Mouse (Mus musculus): Measurements from ENCODE around the gene Slc24a4. TPM values are rescaled to one million over a fixed set of nuclear protein-coding genes. Genes with fewer than 3 reads are reported as not detected.
A peak's percentile ranks its signal among the peaks of the same experiment; 100 is the strongest.

Gene Slc24a4
- total and polyA plus RNA-seq, 3 experiments, result 0.23 to 0.69 (median 0.34) TPM

- H3K27ac ChIP-seq (ENCODE audit: insufficient read depth, low read depth), result no peak overlapping the region
- dilution Hi-C loops (cut with MboI; ENCODE audit: extremely low pct_ligation_motif_present, extremely low pct_unique_long_range_greater_than_20kb, low sequenced_read_pairs) (no loop called here), in situ Hi-C loops (cut with MboI; ENCODE audit: low pct_ligation_motif_present, low pct_unique_long_range_greater_than_20kb, low sequenced_read_pairs) (no loop called here)
- no peaks in the 10 kb centered on the region for H3K9me3 ChIP-seq (replicated peaks; ENCODE audit: low read length)
- no peaks in the 10 kb centered on the region for H3K79me2 ChIP-seq (replicated peaks; ENCODE audit: control insufficient read depth, extremely low read depth, insufficient read depth, poor library complexity, severe bottlenecking)
- H3K27me3 ChIP-seq (replicated peaks), result no peaks in the 10 kb centered on the region
- no peak overlapping the region for H3K4me2 ChIP-seq (ENCODE audit: insufficient read depth, low read depth, poor library complexity, severe bottlenecking)
- no peak overlapping the region for H3K9ac ChIP-seq (ENCODE audit: insufficient read depth, low read depth)
- H3K36me3 ChIP-seq (replicated peaks in 1 of 2; ENCODE audit: control insufficient read depth in 1 of 2, insufficient read depth in 1 of 2, low read length in 1 of 2), result no peaks in the 10 kb centered on the region
- peak; percentile 62 for DNase-seq (ENCODE audit: extremely low read depth)
- peaks cover 12 to 23% of the 10 kb centered on the region in 2 experiments for H3K4me1 ChIP-seq (ENCODE audit: control insufficient read depth in 1 of 2, insufficient read depth in 2 of 2)
- H3K4me3 ChIP-seq (replicated peaks in 1 of 3; ENCODE audit: low read depth in 2 of 3, low read length in 2 of 3, poor library complexity in 1 of 3), result no peak overlapping the region
- 0 out of 2 replicates have a peak, but pooled peaks have one; percentile 32 for TF ChIP-seq NRF1 (IDR thresholded peaks at IDR 0.05; ENCODE audit: low read depth, low read length)
- TF ChIP-seq MEF2A (IDR thresholded peaks at IDR 0.05; ENCODE audit: borderline replicate concordance, low read depth, low read length), result no peak
- TF ChIP-seq PAX5 (IDR thresholded peaks at IDR 0.05; ENCODE audit: low read length), result no peak
- no peak for TF ChIP-seq HCFC1 (IDR thresholded peaks at IDR 0.05; ENCODE audit: low read depth, low read length)
- TF ChIP-seq SIN3A (IDR thresholded peaks at IDR 0.05; ENCODE audit: low read length), result 0 out of 2 replicates have a peak, but pooled peaks have one; percentile 31
- TF ChIP-seq MXI1 (IDR thresholded peaks at IDR 0.05; ENCODE audit: low read depth, low read length), result peak; percentile 69; the same call in 1 of the 2 replicates
- TF ChIP-seq GABPA (IDR thresholded peaks at IDR 0.05; ENCODE audit: insufficient replicate concordance, low read depth, low read length), result no peak
- peak; percentile 82 for TF ChIP-seq MAX (IDR thresholded peaks at IDR 0.05; ENCODE audit: low read length)
- no peak for TF ChIP-seq UBTF (IDR thresholded peaks at IDR 0.05; ENCODE audit: low read depth, low read length)
- TF ChIP-seq TCF12 (IDR thresholded peaks at IDR 0.05; ENCODE audit: low read depth, low read length), result peak; percentile 74; the same call in 1 of the 2 replicates
- TF ChIP-seq MAZ (IDR thresholded peaks at IDR 0.05; ENCODE audit: low read depth, low read length), result no peak
- TF ChIP-seq RAD21 (IDR thresholded peaks at IDR 0.05; ENCODE audit: low read depth, low read length), result no peak
- TF ChIP-seq ZC3H11A (IDR thresholded peaks at IDR 0.05; ENCODE audit: low read depth, low read length), result no peak
- no peak for TF ChIP-seq CHD1 (IDR thresholded peaks at IDR 0.05; ENCODE audit: low read depth, low read length)
- TF ChIP-seq SMC3 (IDR thresholded peaks at IDR 0.05; ENCODE audit: low read depth, low read length), result no peak; the same call in 1 of the 2 replicates
- no peak for TF ChIP-seq IRF4 (IDR thresholded peaks at IDR 0.05; ENCODE audit: low read depth, low read length)
- no peak for TF ChIP-seq ZNF384 (IDR thresholded peaks at IDR 0.05; ENCODE audit: low read depth, low read length)
- no peak for TF ChIP-seq JUN (IDR thresholded peaks at IDR 0.05; ENCODE audit: insufficient read depth, low read depth, low read length)
- TF ChIP-seq KAT2A (IDR thresholded peaks at IDR 0.05; ENCODE audit: insufficient replicate concordance, low read length), result no peak
- TF ChIP-seq USF1 (IDR thresholded peaks at IDR 0.05; ENCODE audit: low read depth, low read length), result peak; percentile 17; the same call in 1 of the 2 replicates
- no peak for TF ChIP-seq USF2 (conservative IDR thresholded peaks at IDR 0.05; ENCODE audit: low read depth, low read length)
- no peak; the same call in 1 of the 2 replicates for TF ChIP-seq POLR2A (IDR thresholded peaks at IDR 0.05; ENCODE audit: low read depth, low read length)
- no peak for TF ChIP-seq ZMIZ1 (IDR thresholded peaks at IDR 0.05; ENCODE audit: low read depth, low read length)
- no peak for TF ChIP-seq CHD2 (IDR thresholded peaks at IDR 0.05; ENCODE audit: low read length)
- peak; percentile 59; the same call in 1 of the 2 replicates for TF ChIP-seq MYC (IDR thresholded peaks at IDR 0.05; ENCODE audit: low read depth, low read length)
- TF ChIP-seq NELFE (IDR thresholded peaks at IDR 0.05; ENCODE audit: low read depth, low read length), result no peak
- TF ChIP-seq BHLHE40 (IDR thresholded peaks at IDR 0.05; ENCODE audit: low read depth, low read length), result peak; percentile 45; the same call in 1 of the 2 replicates
- TF ChIP-seq EP300 (IDR thresholded peaks at IDR 0.05; ENCODE audit: low read length), result peak; percentile 42; the same call in 1 of the 2 replicates
- TF ChIP-seq TBP (conservative IDR thresholded peaks at IDR 0.05; ENCODE audit: low read depth, low read length), result 0 out of 2 replicates have a peak, but pooled peaks have one; percentile 57
- TF ChIP-seq MAFK (IDR thresholded peaks at IDR 0.05; ENCODE audit: insufficient replicate concordance, low read length), result no peak
- TF ChIP-seq ELF1 (IDR thresholded peaks at IDR 0.05; ENCODE audit: low read depth, low read length), result no peak
- no peak for TF ChIP-seq RCOR1 (conservative IDR thresholded peaks at IDR 0.05; ENCODE audit: low read depth, low read length)
- no peak for TF ChIP-seq CTCF (conservative IDR thresholded peaks at IDR 0.05 in 1 of 2, IDR thresholded peaks at IDR 0.05 in 1 of 2; ENCODE audit: low read depth in 2 of 2, low read length in 2 of 2)
- no peak for TF ChIP-seq POLR2AphosphoS2 (IDR thresholded peaks at IDR 0.05; ENCODE audit: low read depth, low read length)
- no peak for TF ChIP-seq E2F4 (IDR thresholded peaks at IDR 0.05; ENCODE audit: insufficient replicate concordance, low read depth, low read length)
- peak; percentile 65 for TF ChIP-seq ETS1 (conservative IDR thresholded peaks at IDR 0.05; ENCODE audit: low read depth, low read length)
- no peak for TF ChIP-seq ZKSCAN1 (IDR thresholded peaks at IDR 0.05; ENCODE audit: borderline replicate concordance, low read depth, low read length)
- TF ChIP-seq JUND (conservative IDR thresholded peaks at IDR 0.05; ENCODE audit: low read depth, low read length), result no peak
These were observed 74.4 kb downstream of the Slc24a4 start for GRCm38 (mm10) chr12:102202901-102203300.
